7 mouse cellular contexts compared by ENCODE assay signal in genomic region chr17:46327413-46327905, GRCm38 (mm10). TPM values are rescaled to one million over a fixed set of nuclear protein-coding genes. Genes with fewer than 3 reads are reported as not detected.
DNase-seq lines count a peak whose midpoint lies in the region; ATAC-seq and TF ChIP-seq lines count a peak whose summit lies in the region.

No protein-coding gene starts in this region.

- H3K36me3 ChIP-seq in liver, adult 2 months (ENCODE audit: control insufficient read depth, insufficient read depth, low read length) = no peaks in the 10 kb centered on the region
- H3K36me3 ChIP-seq in embryonic facial prominence, embryonic 10.5 days (replicated peaks) = peaks cover 19% of the 10 kb centered on the region
- H3K36me3 ChIP-seq in hindbrain, postnatal 0 days (ENCODE audit: insufficient read depth, low read length) = no peaks in the 10 kb centered on the region
- peaks cover 20% of the 10 kb centered on the region for H3K36me3 ChIP-seq in neural tube, embryonic 13.5 days

- H3K4me3 ChIP-seq in liver, adult 2 months (ENCODE audit: insufficient read depth, low read depth, low read length) = peak overlapping the region; percentile 75
- H3K4me3 ChIP-seq in embryonic facial prominence, embryonic 10.5 days = peak overlapping the region; percentile 82
- H3K4me3 ChIP-seq in hindbrain, postnatal 0 days (ENCODE audit: low read length) = peak overlapping the region; percentile 62
- peak overlapping the region; percentile 71 for H3K4me3 ChIP-seq in neural tube, embryonic 13.5 days

- no peaks in the 10 kb centered on the region; the same call in 1 of the 2 replicates for H3K79me2 ChIP-seq in liver, adult 2 months (ENCODE audit: control insufficient read depth, insufficient read depth, low read length)

- DNase-seq in liver, adult 2 months (ENCODE audit: extremely low read depth, low read depth, low spot score) = no peak
- no peak for DNase-seq in liver
- DNase-seq in embryonic facial prominence, embryonic 10.5 days (ENCODE audit: low spot score) = no peak
- peak; percentile 56 for DNase-seq in hindbrain, postnatal 0 days (ENCODE audit: low spot score)
- DNase-seq in cerebellum, postnatal 36 days = no peak
- no peak for DNase-seq in urinary bladder, postnatal 25 days (ENCODE audit: low spot score)

- H3K9me3 ChIP-seq in embryonic facial prominence, embryonic 10.5 days = no peaks in the 10 kb centered on the region
- H3K9me3 ChIP-seq in hindbrain, postnatal 0 days (ENCODE audit: low read length) = no peaks in the 10 kb centered on the region
- H3K9me3 ChIP-seq in neural tube, embryonic 13.5 days = no peaks in the 10 kb centered on the region

- no peaks in the 10 kb centered on the region for H3K27me3 ChIP-seq in liver, adult 2 months (ENCODE audit: control insufficient read depth, insufficient read depth, low read length)
- no peaks in the 10 kb centered on the region for H3K27me3 ChIP-seq in embryonic facial prominence, embryonic 10.5 days (replicated peaks; ENCODE audit: low read depth, poor library complexity, severe bottlenecking)
- H3K27me3 ChIP-seq in hindbrain, postnatal 0 days (ENCODE audit: insufficient read depth, low read length) = no peaks in the 10 kb centered on the region
- no peaks in the 10 kb centered on the region for H3K27me3 ChIP-seq in neural tube, embryonic 13.5 days

- 3% methylated on average over 27 of the region's 27 CpGs for WGBS in liver, adult 2 months
- WGBS in embryonic facial prominence, embryonic 10.5 days = 5% methylated on average over 27 of the region's 27 CpGs
- WGBS in hindbrain, postnatal 0 days = 1% methylated on average over 27 of the region's 27 CpGs
- WGBS in neural tube, embryonic 13.5 days = 3% methylated on average over 27 of the region's 27 CpGs

- ATAC-seq in hindbrain, postnatal 0 days = no peak
- ATAC-seq in neural tube, embryonic 13.5 days (ENCODE audit: low read depth) = peak; percentile 1; the same call in 1 of the 2 replicates

- no peak for TF ChIP-seq POLR2A in liver, adult 2 months (IDR thresholded peaks at IDR 0.05; ENCODE audit: extremely low read depth, insufficient read depth, low read length)

- H3K9ac ChIP-seq in liver, adult 2 months (ENCODE audit: low read depth, low read length) = peak overlapping the region; percentile 89
- H3K9ac ChIP-seq in hindbrain, postnatal 0 days (replicated peaks; ENCODE audit: low read length) = peak overlapping the region; percentile 68
- H3K9ac ChIP-seq in neural tube, embryonic 13.5 days = peak overlapping the region; percentile 90

- H3K4me2 ChIP-seq in hindbrain, postnatal 0 days (ENCODE audit: low read depth, low read length) = peak overlapping the region; percentile 76
- peak overlapping the region; percentile 78 for H3K4me2 ChIP-seq in neural tube, embryonic 13.5 days

- no peak for TF ChIP-seq CTCF in liver, adult 2 months (IDR thresholded peaks at IDR 0.05; ENCODE audit: low read depth, low read length)
- no peak for TF ChIP-seq CTCF in hindbrain, postnatal 0 days (IDR thresholded peaks at IDR 0.05; ENCODE audit: low read depth)

- peaks cover 3% of the 10 kb centered on the region; the same call in 1 of the 2 replicates for H3K4me1 ChIP-seq in liver, adult 2 months (ENCODE audit: control insufficient read depth, insufficient read depth, low read length)
- peaks cover 9% of the 10 kb centered on the region; the same call in 1 of the 2 replicates for H3K4me1 ChIP-seq in embryonic facial prominence, embryonic 10.5 days
- no peaks in the 10 kb centered on the region for H3K4me1 ChIP-seq in hindbrain, postnatal 0 days (ENCODE audit: insufficient read depth, low read length)
- H3K4me1 ChIP-seq in neural tube, embryonic 13.5 days (replicated peaks) = peaks cover 20% of the 10 kb centered on the region

- peak overlapping the region; percentile 79 for H3K27ac ChIP-seq in liver, adult 2 months (replicated peaks; ENCODE audit: insufficient read depth, low read depth, low read length)
- H3K27ac ChIP-seq in embryonic facial prominence, embryonic 10.5 days (replicated peaks) = peak overlapping the region; percentile 88
- H3K27ac ChIP-seq in hindbrain, postnatal 0 days = peak overlapping the region; percentile 85
- peak overlapping the region; percentile 95 for H3K27ac ChIP-seq in neural tube, embryonic 13.5 days (replicated peaks)

RNA-seq across cellular contexts. Expression of gene Abcc10, which starts 0.7 kb away (rescaled TPM):
- total RNA-seq in liver, adult 2 months (2014; rRNA removed) = 2.1 and 3.6 TPM in 2 replicates
- 10.3 and 17.3 TPM in 2 replicates for polyA plus RNA-seq in liver, adult 2 months (2012; rRNA removed)
- 6.3 and 6.6 TPM in 2 replicates for polyA plus RNA-seq in embryonic facial prominence, embryonic 10.5 days (2016; fragmentation: Nextera tagmentation; extraction: Ambion mirVana)
- total RNA-seq in hindbrain, postnatal 0 days (2014; rRNA removed) = 12.8 and 16.4 TPM in 2 replicates
- 6.6 and 7.3 TPM in 2 replicates for polyA plus RNA-seq in hindbrain, postnatal 0 days (2015; fragmentation: Nextera tagmentation; extraction: Ambion mirVana)
- polyA plus RNA-seq in neural tube, embryonic 13.5 days (2015; fragmentation: Nextera tagmentation; extraction: Ambion mirVana) = 8.1 and 9.2 TPM in 2 replicates

RNA-seq across cellular contexts. Expression of gene Dlk2, which starts 30.2 kb away (rescaled TPM):
- not detected in 2 replicates for total RNA-seq in liver, adult 2 months (2014; rRNA removed)
- polyA plus RNA-seq in liver, adult 2 months (2012; rRNA removed) = not detected in 2 replicates
- polyA plus RNA-seq in embryonic facial prominence, embryonic 10.5 days (2016; fragmentation: Nextera tagmentation; extraction: Ambion mirVana) = 1.5 and 2.0 TPM in 2 replicates
- 67.1 and 67.7 TPM in 2 replicates for total RNA-seq in hindbrain, postnatal 0 days (2014; rRNA removed)
- 20.2 and 23.9 TPM in 2 replicates for polyA plus RNA-seq in hindbrain, postnatal 0 days (2015; fragmentation: Nextera tagmentation; extraction: Ambion mirVana)
- polyA plus RNA-seq in neural tube, embryonic 13.5 days (2015; fragmentation: Nextera tagmentation; extraction: Ambion mirVana) = 9.0 and 9.6 TPM in 2 replicates

RNA-seq across cellular contexts. Expression of gene Tjap1, which starts 44.6 kb away (rescaled TPM):
- 2.5 and 3.7 TPM in 2 replicates for total RNA-seq in liver, adult 2 months (2014; rRNA removed)
- 8.2 and 13.2 TPM in 2 replicates for polyA plus RNA-seq in liver, adult 2 months (2012; rRNA removed)
- 60.2 and 62.6 TPM in 2 replicates for polyA plus RNA-seq in embryonic facial prominence, embryonic 10.5 days (2016; fragmentation: Nextera tagmentation; extraction: Ambion mirVana)
- total RNA-seq in hindbrain, postnatal 0 days (2014; rRNA removed) = 30.7 and 43.3 TPM in 2 replicates
- 19.5 and 19.9 TPM in 2 replicates for polyA plus RNA-seq in hindbrain, postnatal 0 days (2015; fragmentation: Nextera tagmentation; extraction: Ambion mirVana)
- 35.7 and 36.7 TPM in 2 replicates for polyA plus RNA-seq in neural tube, embryonic 13.5 days (2015; fragmentation: Nextera tagmentation; extraction: Ambion mirVana)

RNA-seq across cellular contexts. Expression of gene Zfp318, which starts 56.1 kb away (rescaled TPM):
- 6.0 and 6.9 TPM in 2 replicates for total RNA-seq in liver, adult 2 months (2014; rRNA removed)
- polyA plus RNA-seq in liver, adult 2 months (2012; rRNA removed) = 6.0 and 8.3 TPM in 2 replicates
- 10.5 and 12.6 TPM in 2 replicates for polyA plus RNA-seq in embryonic facial prominence, embryonic 10.5 days (2016; fragmentation: Nextera tagmentation; extraction: Ambion mirVana)
- 20.1 and 24.5 TPM in 2 replicates for total RNA-seq in hindbrain, postnatal 0 days (2014; rRNA removed)
- 22.9 and 23.2 TPM in 2 replicates for polyA plus RNA-seq in hindbrain, postnatal 0 days (2015; fragmentation: Nextera tagmentation; extraction: Ambion mirVana)
- 20.1 and 20.2 TPM in 2 replicates for polyA plus RNA-seq in neural tube, embryonic 13.5 days (2015; fragmentation: Nextera tagmentation; extraction: Ambion mirVana)
